Mouse (Mus musculus) hematopoietic stem cell, adult 5-6 weeks (primary cell): ENCODE results near the gene Serhl. TPM values are rescaled to one million over a fixed set of nuclear protein-coding genes. Genes with fewer than 3 reads are reported as not detected.
"Not testable (repeated sequence)": the region's sequence is repeated elsewhere in the genome, so short reads cannot be mapped to it uniquely, and the experiment has no call there.

ENCODE experiments used
- ATAC-seq, 2 experiments: fragments of 125-278 bp in 1 of 2; replicated peaks in 1 of 2; 2 replicates each; pipeline ENCODE4 v1.8.0; 2016 to 2017; ENCODE audit warnings: inconsistent platforms in 2 of 2, mild to moderate bottlenecking in 2 of 2, moderate number of reproducible peaks in 2 of 2, low read depth in 1 of 2, moderate TSS enrichment in 1 of 2; ENCODE audit not compliant: low FRiP score in 2 of 2, poor library complexity in 2 of 2, severe bottlenecking in 2 of 2, insufficient read depth in 1 of 2, low TSS enrichment in 1 of 2
- total RNA-seq: library from RNA; stranded (forward); fragments of 172-1452, 232-1000 nt; gene quantifications from 2 replicates; pipeline ENCODE4 v1.2.3, GENCODE M21; 2017

Serhl gene
- total RNA-seq, 1 experiment from 2014 or later: 39.3 TPM

- ATAC-seq: no peak
These were observed 22.6 kb downstream of the Serhl start for GRCm38 (mm10) chr15:83111874-83112273.

- ATAC-seq: peak; percentile 73 to 88; a peak in 3 of 4 replicates
These were observed 23.6 kb downstream of the Serhl start for GRCm38 (mm10) chr15:83112898-83113297.

GRCm38 (mm10) chr15:83114106-83114505, 24.8 kb downstream of the Serhl start:
- no peak for ATAC-seq

GRCm38 (mm10) chr15:83115071-83115470, 25.8 kb downstream of the Serhl start:
- no peak for ATAC-seq

GRCm38 (mm10) chr15:83118360-83118759, 29.1 kb downstream of the Serhl start:
- 0 out of 4 replicates have a peak, but pooled peaks of 1 of the 2 experiments have one; percentile 11 for ATAC-seq

- peak in 1 of 2 experiments; percentile 12; a peak in 1 of 4 replicates for ATAC-seq
These were observed 32.6 kb downstream of the Serhl start for GRCm38 (mm10) chr15:83121709-83122565.

GRCm38 (mm10) chr15:83122566-83123145, 33.4 kb downstream of the Serhl start, which contains the start of gene Rrp7a:
Rrp7a (minus strand) TSS chr15:83122801.
- peak; percentile 91 to 92 for ATAC-seq

GRCm38 (mm10) chr15:83124625-83125024, 35.3 kb downstream of the Serhl start:
- ATAC-seq: no peak

- ATAC-seq: no peak
These were observed 37.3 kb downstream of the Serhl start for GRCm38 (mm10) chr15:83126582-83126981.

GRCm38 (mm10) chr15:83127037-83127436, 37.7 kb downstream of the Serhl start:
- not testable (repeated sequence) for ATAC-seq

- no peak for ATAC-seq
These were observed 40.4 kb downstream of the Serhl start for GRCm38 (mm10) chr15:83129530-83130231.

GRCm38 (mm10) chr15:83134671-83135070, 45.4 kb downstream of the Serhl start:
- ATAC-seq: no peak

GRCm38 (mm10) chr15:83135654-83136053, 46.3 kb downstream of the Serhl start:
- no peak for ATAC-seq

- ATAC-seq: no peak
These were observed 53.6 kb downstream of the Serhl start for GRCm38 (mm10) chr15:83142861-83143260.

GRCm38 (mm10) chr15:83145541-83145940, 56.2 kb downstream of the Serhl start:
- ATAC-seq: no peak

- ATAC-seq: no peak
These were observed 59.1 kb downstream of the Serhl start for GRCm38 (mm10) chr15:83148395-83148794.

- no peak; a peak in 1 of 4 replicates for ATAC-seq
These were observed 59.5 kb downstream of the Serhl start for GRCm38 (mm10) chr15:83148801-83149195.
